Mouse (Mus musculus): Measurements from ENCODE around the gene Mettl16. TPM values are rescaled to one million over a fixed set of nuclear protein-coding genes. Genes with fewer than 3 reads are reported as not detected.

Mettl16 gene
- polyA plus RNA-seq, 1 experiment from 2014 or later = 54.2 TPM

DNA sequence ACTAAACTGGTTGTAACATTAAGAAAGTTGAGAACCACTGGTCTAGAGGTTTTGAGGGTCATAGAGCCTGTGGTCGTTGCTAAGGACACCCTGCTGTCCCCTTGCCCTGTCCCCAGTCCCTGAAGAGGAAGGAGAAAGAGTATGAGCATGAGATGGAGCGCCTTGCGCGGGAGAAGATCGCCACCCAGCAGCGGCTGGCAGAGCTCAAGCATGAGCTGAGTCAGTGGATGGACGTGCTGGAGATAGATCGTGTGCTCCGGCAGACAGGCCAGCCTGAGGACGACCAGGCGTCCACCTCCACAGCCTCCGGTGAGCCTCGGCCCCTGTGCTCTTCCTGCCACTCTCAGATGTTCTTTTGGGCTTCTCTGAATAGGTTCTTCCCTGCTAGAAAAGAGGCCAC, 71.4 kb downstream of the Mettl16 start:
- Histone ChIP-seq H3K36me3 (ENCODE audit: poor library complexity, severe bottlenecking) (peaks cover 53% of the 10 kb centered on the region), H3K27me3 (no peaks in the 10 kb centered on the region), H3K4me3 (no peak overlapping the region), H3K4me2 (no peak overlapping the region), H3K9me3 (replicated peaks) (no peaks in the 10 kb centered on the region; the same call in 1 of the 2 replicates), H3K27ac (no peak overlapping the region), H3K4me1 (peaks cover 19% of the 10 kb centered on the region), H3K9ac (no peak overlapping the region)
- no peak for ATAC-seq
- WGBS = 86% methylated on average over 13 of the region's 13 CpGs

DNA sequence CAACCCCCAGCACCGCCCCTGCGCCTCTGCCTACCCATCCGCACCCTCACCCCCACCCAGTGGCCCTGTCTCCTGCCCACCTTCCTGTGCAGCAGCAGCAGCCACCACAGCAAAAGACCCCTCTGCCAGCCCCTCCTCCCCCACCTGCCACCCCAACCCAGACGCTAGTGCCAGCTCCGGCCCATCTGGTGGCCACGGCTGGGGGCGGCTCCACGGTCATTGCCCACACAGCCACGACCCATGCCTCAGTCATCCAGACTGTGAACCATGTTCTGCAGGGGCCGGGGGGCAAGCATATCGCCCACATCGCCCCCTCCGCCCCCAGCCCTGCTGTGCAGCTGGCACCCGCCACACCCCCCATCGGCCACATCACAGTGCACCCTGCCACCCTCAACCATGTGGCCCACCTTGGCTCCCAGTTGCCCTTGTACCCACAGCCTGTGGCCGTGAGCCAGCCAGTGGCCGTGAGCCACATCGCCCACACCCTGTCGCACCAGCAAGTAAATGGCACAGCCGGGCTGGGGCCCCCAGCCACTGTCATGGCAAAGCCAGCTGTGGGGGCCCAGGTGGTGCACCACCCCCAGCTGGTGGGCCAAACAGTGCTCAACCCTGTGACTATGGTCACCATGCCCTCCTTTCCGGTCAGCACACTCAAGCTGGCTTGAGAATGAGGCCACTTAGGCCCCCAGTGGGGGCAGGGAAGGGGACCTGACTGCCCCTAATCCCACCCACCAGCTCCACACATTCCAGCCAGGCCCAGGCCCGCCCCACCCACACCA, 72.2 kb downstream of the Mettl16 start:
- Histone ChIP-seq H3K27ac (no peak overlapping the region), H3K4me3 (no peak overlapping the region), H3K4me1 (peaks cover 13% of the 10 kb centered on the region), H3K27me3 (no peaks in the 10 kb centered on the region), H3K9me3 (replicated peaks) (no peaks in the 10 kb centered on the region; the same call in 1 of the 2 replicates), H3K36me3 (ENCODE audit: poor library complexity, severe bottlenecking) (peaks cover 53% of the 10 kb centered on the region), H3K9ac (no peak overlapping the region), H3K4me2 (no peak overlapping the region)
- ATAC-seq = no peak
- 93% methylated on average over 22 of the region's 22 CpGs for WGBS

DNA sequence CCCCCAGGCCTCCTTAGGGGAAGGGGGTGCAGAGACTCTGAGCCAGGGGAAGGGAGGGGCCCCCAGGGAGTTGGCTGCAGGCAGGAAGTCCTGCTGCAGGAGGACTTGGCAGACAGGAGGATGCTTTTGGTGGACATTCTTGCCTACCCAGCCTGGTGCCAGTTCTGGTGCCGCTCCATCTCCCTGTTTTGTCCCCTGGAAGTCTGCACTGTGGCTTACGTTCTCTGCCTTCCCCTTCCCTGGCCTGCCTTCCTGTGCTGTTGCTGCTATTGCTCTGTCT, 72.7 kb downstream of the Mettl16 start:
- no peak overlapping the region for H3K4me2 ChIP-seq
- no peaks in the 10 kb centered on the region for H3K27me3 ChIP-seq
- H3K36me3 ChIP-seq (ENCODE audit: poor library complexity, severe bottlenecking) = peaks cover 53% of the 10 kb centered on the region
- no peak for ATAC-seq
- no peak overlapping the region for H3K4me3 ChIP-seq
- H3K9me3 ChIP-seq (replicated peaks) = no peaks in the 10 kb centered on the region; the same call in 1 of the 2 replicates
- no peak overlapping the region for H3K9ac ChIP-seq
- H3K4me1 ChIP-seq = peaks cover 14% of the 10 kb centered on the region
- no peak overlapping the region for H3K27ac ChIP-seq
- 90% methylated on average over 2 of the region's 2 CpGs for WGBS

DNA sequence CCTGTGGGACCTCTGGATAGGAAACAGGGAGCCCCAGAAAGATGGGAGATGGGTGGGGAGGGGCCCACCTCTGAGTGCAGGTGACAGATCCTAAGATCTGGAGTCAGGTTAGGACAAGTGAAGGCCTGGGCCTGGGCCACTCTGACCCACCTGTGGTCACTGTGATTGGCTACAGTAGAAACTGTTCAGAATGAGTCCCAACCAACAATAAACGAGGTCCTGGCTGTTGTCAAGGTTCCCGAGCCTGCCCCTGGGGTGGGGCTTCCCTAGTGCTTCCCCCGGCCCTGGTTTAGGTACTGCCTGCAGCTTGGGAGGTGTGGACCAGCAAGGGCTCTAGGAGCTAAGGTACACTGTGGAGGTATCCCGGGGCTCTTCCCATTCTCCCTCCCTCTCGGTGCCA, 73.1 kb downstream of the Mettl16 start:
- ATAC-seq = no peak
- H3K4me1 ChIP-seq = peaks cover 13% of the 10 kb centered on the region
- no peaks in the 10 kb centered on the region; the same call in 1 of the 2 replicates for H3K9me3 ChIP-seq (replicated peaks)
- no peak overlapping the region for H3K27ac ChIP-seq
- WGBS = 59% methylated on average over 5 of the region's 5 CpGs
- H3K9ac ChIP-seq = no peak overlapping the region
- H3K4me2 ChIP-seq = no peak overlapping the region
- H3K36me3 ChIP-seq (ENCODE audit: poor library complexity, severe bottlenecking) = peaks cover 53% of the 10 kb centered on the region
- H3K27me3 ChIP-seq = no peaks in the 10 kb centered on the region
- no peak overlapping the region for H3K4me3 ChIP-seq

DNA sequence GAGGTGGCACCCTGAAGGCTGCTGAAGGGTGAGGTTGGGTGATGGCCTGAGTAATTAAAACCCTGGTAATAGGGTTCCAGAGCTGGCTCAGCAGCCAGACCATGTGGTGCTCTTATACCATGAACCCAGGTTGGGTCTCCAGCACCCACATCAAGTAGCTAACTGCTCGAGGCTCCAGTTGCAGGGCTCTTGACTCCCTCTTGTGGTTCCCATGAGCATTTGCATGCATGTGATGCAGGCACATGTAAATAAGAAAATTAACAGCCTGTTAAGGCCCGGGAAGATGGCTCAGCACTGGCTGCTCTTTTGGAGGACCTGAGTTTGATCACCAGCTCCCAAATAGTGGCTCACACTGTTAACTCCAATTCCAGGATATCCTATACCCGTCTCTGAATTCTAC, 75.2 kb downstream of the Mettl16 start:
- Histone ChIP-seq H3K36me3 (ENCODE audit: poor library complexity, severe bottlenecking) (peaks cover 57% of the 10 kb centered on the region), H3K4me3 (no peak overlapping the region), H3K4me2 (no peak overlapping the region), H3K9ac (no peak overlapping the region), H3K9me3 (replicated peaks) (no peaks in the 10 kb centered on the region; the same call in 1 of the 2 replicates), H3K4me1 (peaks cover 6% of the 10 kb centered on the region; the same call in 1 of the 2 replicates), H3K27me3 (no peaks in the 10 kb centered on the region), H3K27ac (no peak overlapping the region)
- ATAC-seq = no peak
- 79% methylated on average over 3 of the region's 3 CpGs for WGBS

DNA sequence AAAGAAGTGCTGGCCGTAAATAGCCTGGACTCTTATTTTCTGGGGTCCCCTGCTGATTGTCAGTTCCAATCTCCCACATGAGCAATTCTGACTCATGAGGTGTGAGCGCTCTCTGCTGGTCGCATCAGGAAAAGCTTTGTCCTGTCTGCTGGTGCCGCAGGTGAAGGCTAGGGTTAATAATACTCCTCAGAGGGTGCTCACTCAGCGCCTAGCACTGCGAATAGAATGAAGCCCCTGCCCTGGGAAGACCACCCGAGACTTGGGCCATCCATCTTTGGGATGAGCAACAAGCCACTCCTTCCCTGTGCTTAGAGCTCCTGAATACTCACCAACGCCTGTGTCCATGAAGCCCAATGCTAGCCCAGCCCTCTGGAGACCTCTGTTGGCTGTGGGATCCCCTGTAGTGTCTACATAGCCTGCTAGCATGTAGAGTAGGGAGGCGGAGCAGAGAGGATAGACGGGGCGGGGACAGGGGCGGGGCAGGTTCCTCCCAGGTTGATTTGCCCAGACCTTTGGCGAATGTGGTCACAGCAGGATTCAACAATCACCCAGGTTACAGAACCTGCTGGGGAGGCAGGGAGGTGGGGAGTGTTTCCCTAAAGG, 77.4 kb downstream of the Mettl16 start:
- H3K27me3 ChIP-seq = no peaks in the 10 kb centered on the region
- peak; percentile 50; the same call in 1 of the 2 replicates for ATAC-seq
- peaks cover 55% of the 10 kb centered on the region for H3K36me3 ChIP-seq (ENCODE audit: poor library complexity, severe bottlenecking)
- H3K9ac ChIP-seq = no peak overlapping the region
- H3K4me3 ChIP-seq = no peak overlapping the region
- peaks cover 6% of the 10 kb centered on the region; the same call in 1 of the 2 replicates for H3K4me1 ChIP-seq
- H3K9me3 ChIP-seq (replicated peaks) = no peaks in the 10 kb centered on the region; the same call in 1 of the 2 replicates
- WGBS = 5% methylated on average over 13 of the region's 13 CpGs
- no peak overlapping the region for H3K4me2 ChIP-seq
- H3K27ac ChIP-seq = no peak overlapping the region

DNA sequence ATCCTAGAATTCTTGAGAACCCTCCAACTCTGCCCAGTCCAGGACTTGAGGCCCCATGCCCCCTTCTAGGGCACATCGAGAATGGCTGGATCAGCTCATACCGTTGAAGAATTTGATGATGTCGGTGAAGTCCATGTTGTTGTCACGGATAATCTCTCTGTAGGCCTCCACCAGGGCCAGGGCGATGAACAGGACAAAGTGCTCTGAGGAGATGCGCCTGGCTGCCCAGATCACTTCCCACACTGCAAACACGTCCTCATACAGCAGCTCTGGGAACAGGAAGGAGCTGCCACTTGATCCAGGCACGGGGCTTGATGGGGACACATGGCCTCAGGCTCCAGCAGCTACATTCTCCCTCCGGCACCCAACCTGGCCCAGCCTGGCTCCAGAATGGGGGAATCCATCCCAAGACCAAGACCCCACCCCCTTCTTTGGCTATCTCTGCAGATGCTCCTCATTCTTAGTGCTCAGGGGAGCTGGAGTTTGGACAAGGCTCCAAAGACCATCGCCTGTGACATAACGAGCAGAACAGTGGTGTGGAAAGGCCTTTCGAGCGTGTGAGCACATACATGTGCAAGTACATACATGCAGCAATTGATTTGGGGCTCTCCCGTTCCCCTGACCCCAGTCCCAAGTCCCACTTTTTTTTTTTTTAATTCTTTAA, 80.5 kb downstream of the Mettl16 start:
- no peak for ATAC-seq
- H3K9me3 ChIP-seq (replicated peaks) = no peaks in the 10 kb centered on the region
- H3K27me3 ChIP-seq = no peaks in the 10 kb centered on the region
- no peak overlapping the region for H3K4me3 ChIP-seq
- H3K9ac ChIP-seq = no peak overlapping the region
- H3K4me1 ChIP-seq = peaks cover 6% of the 10 kb centered on the region; the same call in 1 of the 2 replicates
- H3K36me3 ChIP-seq (ENCODE audit: poor library complexity, severe bottlenecking) = peaks cover 39% of the 10 kb centered on the region; the same call in 1 of the 2 replicates
- H3K27ac ChIP-seq = no peak overlapping the region
- no peak overlapping the region for H3K4me2 ChIP-seq
- 83% methylated on average over 14 of the region's 14 CpGs for WGBS

DNA sequence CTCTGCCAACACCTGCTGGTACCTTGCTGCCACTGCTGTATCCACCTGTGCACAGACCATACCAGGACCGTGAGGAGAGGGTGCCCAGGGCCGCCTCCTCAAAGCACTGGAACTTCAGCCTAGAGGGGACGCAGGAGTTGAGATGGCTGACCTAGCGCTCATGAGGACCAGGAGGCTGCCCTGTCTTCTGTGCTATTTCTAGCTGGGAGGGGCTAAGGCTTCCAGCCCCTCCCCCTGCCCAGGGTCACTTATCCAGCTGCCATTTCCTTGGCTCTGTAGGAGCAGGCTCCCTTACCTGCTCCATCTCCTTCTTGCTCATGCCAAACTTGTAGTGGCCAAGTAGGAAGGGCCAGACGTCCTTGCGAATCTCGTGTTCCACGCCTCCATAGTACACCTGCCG, 87.1 kb downstream of the Mettl16 start:
- no peak overlapping the region for H3K4me3 ChIP-seq
- no peak for ATAC-seq
- no peaks in the 10 kb centered on the region for H3K4me1 ChIP-seq
- H3K27ac ChIP-seq = no peak overlapping the region
- no peaks in the 10 kb centered on the region for H3K9me3 ChIP-seq (replicated peaks)
- H3K9ac ChIP-seq = no peak overlapping the region
- 89% methylated on average over 9 of the region's 9 CpGs for WGBS
- H3K27me3 ChIP-seq = no peaks in the 10 kb centered on the region
- H3K4me2 ChIP-seq = no peak overlapping the region
- H3K36me3 ChIP-seq (ENCODE audit: poor library complexity, severe bottlenecking) = peaks cover 49% of the 10 kb centered on the region

DNA sequence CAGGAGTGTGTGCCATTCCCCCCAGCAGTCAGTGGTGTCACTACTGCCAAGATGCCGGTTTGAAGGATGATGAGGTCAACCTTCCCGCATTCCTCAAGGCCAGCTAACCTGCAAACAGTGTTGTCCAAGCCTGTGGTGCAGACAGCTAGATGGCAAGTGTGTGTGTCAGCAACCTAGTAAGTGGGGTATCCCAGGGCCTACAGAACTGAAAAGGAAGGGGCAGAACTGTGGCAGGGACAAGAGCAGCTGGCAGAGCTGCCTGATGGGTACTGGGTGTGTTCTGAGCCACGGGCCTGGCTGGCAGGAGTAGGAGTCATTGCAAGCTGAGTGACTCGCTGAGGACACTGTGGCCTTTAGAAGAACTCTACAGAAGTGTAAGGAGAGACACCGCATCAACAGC, 91.5 kb downstream of the Mettl16 start:
- Histone ChIP-seq H3K27me3 (no peaks in the 10 kb centered on the region), H3K9me3 (replicated peaks) (no peaks in the 10 kb centered on the region), H3K4me2 (no peak overlapping the region), H3K9ac (no peak overlapping the region), H3K36me3 (ENCODE audit: poor library complexity, severe bottlenecking) (peaks cover 50% of the 10 kb centered on the region), H3K4me3 (no peak overlapping the region), H3K4me1 (no peaks in the 10 kb centered on the region), H3K27ac (no peak overlapping the region)
- no peak for ATAC-seq
- WGBS = 85% methylated on average over 5 of the region's 5 CpGs

DNA sequence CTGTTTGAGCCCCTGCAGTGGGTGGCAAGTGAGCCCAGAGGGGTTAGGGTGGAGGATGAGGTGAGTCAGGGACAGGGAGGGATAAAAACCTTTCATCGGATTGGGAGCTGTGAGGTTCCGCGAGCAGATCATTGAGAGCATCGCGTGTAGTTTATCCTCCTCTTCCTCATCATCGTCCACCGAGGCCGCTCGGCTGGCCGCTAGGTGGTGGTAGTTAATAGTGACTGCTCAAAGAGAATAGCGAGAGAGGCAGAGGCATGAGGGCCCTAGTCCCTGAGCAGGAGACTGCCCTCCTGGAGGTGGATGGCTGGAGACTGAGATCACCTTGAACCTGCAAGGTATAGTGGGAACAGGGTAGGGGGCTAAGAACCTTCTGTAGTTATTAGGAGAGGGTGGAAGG, 92.8 kb downstream of the Mettl16 start:
- Histone ChIP-seq H3K4me2 (0 out of 2 replicates have a peak overlapping the region, but pooled peaks have one; percentile 16), H3K27me3 (no peaks in the 10 kb centered on the region), H3K36me3 (ENCODE audit: poor library complexity, severe bottlenecking) (peaks cover 49% of the 10 kb centered on the region), H3K9me3 (replicated peaks) (no peaks in the 10 kb centered on the region), H3K4me1 (no peaks in the 10 kb centered on the region), H3K9ac (no peak overlapping the region), H3K27ac (no peak overlapping the region), H3K4me3 (no peak overlapping the region)
- no peak for ATAC-seq
- WGBS = 19% methylated on average over 11 of the region's 11 CpGs

DNA sequence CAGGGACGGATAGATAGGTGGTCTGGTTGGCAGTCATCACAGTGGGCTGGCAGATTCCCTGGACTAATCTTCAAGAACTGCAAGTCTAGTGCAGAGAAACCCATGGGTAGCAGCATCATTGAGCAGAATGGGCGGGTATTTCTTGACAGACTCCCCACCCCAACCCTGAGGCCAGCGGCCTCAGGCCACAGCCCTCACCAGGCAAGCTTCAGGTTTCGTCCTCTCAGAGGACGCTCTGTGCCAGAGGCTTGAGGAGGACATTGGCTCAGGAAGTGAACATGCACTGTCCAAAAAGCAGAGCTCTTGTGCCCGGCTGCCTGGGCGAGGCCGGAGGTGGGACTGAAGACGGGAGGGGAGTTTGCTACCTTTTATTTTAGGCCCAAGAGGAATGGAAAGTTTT, 93.8 kb downstream of the Mettl16 start:
- ATAC-seq = no peak
- Histone ChIP-seq H3K36me3 (ENCODE audit: poor library complexity, severe bottlenecking) (peaks cover 46% of the 10 kb centered on the region), H3K27ac (no peak overlapping the region), H3K27me3 (no peaks in the 10 kb centered on the region), H3K9me3 (replicated peaks) (no peaks in the 10 kb centered on the region), H3K9ac (no peak overlapping the region), H3K4me2 (no peak overlapping the region), H3K4me3 (no peak overlapping the region), H3K4me1 (no peaks in the 10 kb centered on the region)
- 91% methylated on average over 9 of the region's 9 CpGs for whole genome bisulfite sequencing

DNA sequence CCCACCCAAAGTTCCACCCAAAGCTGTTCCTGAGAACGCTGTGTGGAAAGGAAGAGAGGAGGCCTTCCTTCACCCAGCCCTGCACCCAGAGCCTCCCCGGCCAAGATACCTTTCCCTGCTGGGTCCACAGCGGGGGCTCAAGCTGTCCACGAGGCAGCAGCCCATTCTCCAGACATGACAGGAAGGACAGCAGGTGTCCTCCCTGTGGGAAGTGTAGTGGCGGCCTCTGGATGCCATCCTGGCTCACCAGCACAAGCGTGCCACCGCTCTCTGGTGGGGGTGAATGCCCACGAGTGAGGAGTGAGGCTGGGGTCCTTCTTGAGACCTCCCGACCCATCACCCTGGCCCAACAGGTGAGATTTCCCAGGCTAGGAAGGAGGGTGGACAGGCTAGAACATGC, 94.6 kb downstream of the Mettl16 start:
- no peak overlapping the region for H3K4me2 ChIP-seq
- no peak for ATAC-seq
- no peak overlapping the region for H3K27ac ChIP-seq
- no peaks in the 10 kb centered on the region for H3K27me3 ChIP-seq
- WGBS = 87% methylated on average over 9 of the region's 9 CpGs
- no peaks in the 10 kb centered on the region for H3K9me3 ChIP-seq (replicated peaks)
- H3K4me1 ChIP-seq = no peaks in the 10 kb centered on the region
- peaks cover 39% of the 10 kb centered on the region for H3K36me3 ChIP-seq (ENCODE audit: poor library complexity, severe bottlenecking)
- H3K4me3 ChIP-seq = no peak overlapping the region
- no peak overlapping the region for H3K9ac ChIP-seq
